In the genomic region with DNA sequence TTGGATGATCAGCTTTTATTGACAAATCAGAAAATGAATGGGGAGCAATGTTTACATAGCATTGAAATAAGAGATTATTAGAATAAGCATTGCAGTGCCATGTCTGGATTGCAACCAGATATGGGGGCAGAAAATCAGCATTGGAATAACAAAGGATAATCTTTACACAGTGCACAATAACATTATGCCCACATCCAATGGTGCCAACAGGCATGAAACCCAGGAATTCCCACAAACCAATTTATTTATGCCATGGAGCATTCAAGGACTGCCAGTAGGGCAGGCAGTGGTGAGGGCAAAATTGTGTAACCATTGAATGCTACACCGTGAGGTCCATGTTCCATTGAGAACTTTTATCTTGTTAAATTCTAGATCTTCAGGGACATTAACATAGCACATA, we compare ENCODE assay signal across 17 mouse cellular contexts.
A peak's percentile ranks its signal among the peaks of the same experiment; 100 is the strongest.
DNase-seq lines count a peak whose midpoint lies in the region; TF ChIP-seq lines count a peak whose summit lies in the region.
"Had no signal": no experiment of that assay in that cellular context is flagged by ENCODE, and none has a peak within 500 bp of the region (broad histone marks: within the 10 kb centered on the region; RNA-seq: fewer than 3 reads in every experiment).

No protein-coding gene starts in this region.

- H3K4me3 ChIP-seq in kidney, adult 2 months (ENCODE audit: insufficient read depth, low read depth, low read length): no peak overlapping the region
- H3K4me3 ChIP-seq: embryonic facial prominence, embryonic 10.5 days; embryonic facial prominence, embryonic 12.5 days; forebrain, embryonic 10.5 days; forebrain, embryonic 12.5 days had no signal

- H3K27me3 ChIP-seq in kidney, adult 2 months (replicated peaks; ENCODE audit: control insufficient read depth, insufficient read depth, low read length): no peaks in the 10 kb centered on the region
- H3K27me3 ChIP-seq: embryonic facial prominence, embryonic 12.5 days; forebrain, embryonic 12.5 days had no signal

- no peaks in the 10 kb centered on the region for H3K4me1 ChIP-seq in kidney, adult 2 months (ENCODE audit: control insufficient read depth, insufficient read depth, low read length)

- no peak overlapping the region for H3K27ac ChIP-seq in kidney, adult 2 months (ENCODE audit: insufficient read depth, low read depth, low read length)
- H3K27ac ChIP-seq: embryonic facial prominence, embryonic 10.5 days; embryonic facial prominence, embryonic 12.5 days; forebrain, embryonic 10.5 days; forebrain, embryonic 12.5 days had no signal

- no peak for TF ChIP-seq CTCF in kidney, adult 2 months (conservative IDR thresholded peaks at IDR 0.05; ENCODE audit: insufficient read depth, insufficient read length, low read depth, low read length)

- no peaks in the 10 kb centered on the region for H3K36me3 ChIP-seq in kidney, adult 2 months (ENCODE audit: control insufficient read depth, insufficient read depth, low read length)
- H3K36me3 ChIP-seq: embryonic facial prominence, embryonic 10.5 days; embryonic facial prominence, embryonic 12.5 days; forebrain, embryonic 10.5 days; forebrain, embryonic 12.5 days had no signal

- 98% methylated on average over 1 of the region's 1 CpGs for WGBS in kidney, adult 2 months

- no peak for TF ChIP-seq POLR2A in kidney, adult 2 months (IDR thresholded peaks at IDR 0.05; ENCODE audit: low read depth, low read length)

- DNase-seq in testis, postnatal 10 days (ENCODE audit: low spot score): peak; percentile 11
- DNase-seq in testis, postnatal 14 days (ENCODE audit: low spot score): no peak
- peak; percentile 87 for DNase-seq in fat pad, adult 2 months (ENCODE audit: extremely low read depth, low read depth, low spot score)
- no peak for DNase-seq in kidney, adult 2 months
- DNase-seq in layer of hippocampus, postnatal 25 days (ENCODE audit: extremely low spot score in 1 of 2, low spot score in 1 of 2): no peak
- DNase-seq: adrenal gland, adult 8-10 months; adrenal gland, postnatal 14 days; adrenal gland, postnatal 36 days; cerebellum, adult 11-12 months; cerebellum, adult 2 months; cerebellum, adult 9-10 months; cerebellum, postnatal 10 days; cerebellum, postnatal 25 days had no signal

Comparison
In these comparisons a context has a peak if more than half of its experiments do, and no peak if none do; other contexts are left out.
1. DNase-seq: peak in testis, postnatal 10 days (single experiment) and fat pad, adult 2 months (single experiment); none in testis, postnatal 14 days (single experiment), kidney, adult 2 months (single experiment) and layer of hippocampus, postnatal 25 days (0 of 2).